In genomic region chr16:50092780-50093179, GRCm38 (mm10) we compare ENCODE assay signal across 31 mouse cellular contexts.
DNase-seq lines count a peak whose midpoint lies in the region; ATAC-seq and TF ChIP-seq lines count a peak whose summit lies in the region.
"Had no signal": no experiment of that assay in that cellular context is flagged by ENCODE, and none has a peak within 500 bp of the region (broad histone marks: within the 10 kb centered on the region; RNA-seq: fewer than 3 reads in every experiment).

No protein-coding gene starts in this region.

- no peak for TF ChIP-seq EP300 in MEL (IDR thresholded peaks at IDR 0.05; ENCODE audit: low read depth in 1 of 2, low read length in 2 of 2)

- H3K36me3 ChIP-seq in lung, embryonic 15.5 days: no peaks in the 10 kb centered on the region
- H3K36me3 ChIP-seq in MEL (ENCODE audit: control insufficient read depth in 1 of 2, insufficient read depth in 2 of 2, low read length in 2 of 2): peaks cover 0 to 6% of the 10 kb centered on the region in 2 experiments; a peak in 2 of 4 replicates
- H3K36me3 ChIP-seq in hindbrain, embryonic 10.5 days: no peaks in the 10 kb centered on the region
- H3K36me3 ChIP-seq: heart, embryonic 10.5 days; heart, embryonic 15.5 days; kidney, embryonic 15.5 days; limb, embryonic 12.5 days; liver, embryonic 15.5 days; midbrain, embryonic 12.5 days; neural tube, embryonic 13.5 days had no signal

- H3K27me3 ChIP-seq in lung, embryonic 15.5 days: no peaks in the 10 kb centered on the region
- no peaks in the 10 kb centered on the region for H3K27me3 ChIP-seq in MEL (ENCODE audit: control insufficient read depth in 1 of 2, insufficient read depth in 2 of 2, low read length in 2 of 2)
- H3K27me3 ChIP-seq in hindbrain, embryonic 10.5 days (ENCODE audit: insufficient read depth, poor library complexity, severe bottlenecking): no peaks in the 10 kb centered on the region
- H3K27me3 ChIP-seq: CH12.LX; heart, embryonic 15.5 days; kidney, embryonic 15.5 days; limb, embryonic 12.5 days; liver, embryonic 15.5 days; midbrain, embryonic 12.5 days; neural tube, embryonic 13.5 days had no signal

- no peak for DNase-seq in lung, adult 2 months
- peak; percentile 16 for DNase-seq in MEL (ENCODE audit: low read depth, low spot score)
- DNase-seq in right cerebral cortex, postnatal 25 days: no peak
- no peak for DNase-seq in adrenal gland, adult 2 months
- DNase-seq in hindbrain, embryonic 10.5 days (ENCODE audit: low spot score): no peak
- DNase-seq: adrenal gland, postnatal 36 days; cerebellum, adult 18-20 months; cerebellum, postnatal 10 days; gastrocnemius, postnatal 10 days; heart, postnatal 36 days; kidney, adult 11 months; kidney, postnatal 36 days; lung, postnatal 10 days; thymus, postnatal 14 days had no signal

- peak overlapping the region; percentile 1; the same call in 1 of the 2 replicates for H3K27ac ChIP-seq in lung, embryonic 15.5 days
- H3K27ac ChIP-seq in MEL (ENCODE audit: control insufficient read depth, low read depth, low read length): no peak overlapping the region
- no peak overlapping the region for H3K27ac ChIP-seq in hindbrain, embryonic 10.5 days
- H3K27ac ChIP-seq: heart, embryonic 10.5 days; heart, embryonic 15.5 days; hindbrain, embryonic 14.5 days; kidney, embryonic 15.5 days; layer of hippocampus, adult 2 months; left cerebral cortex, adult 2 months; limb, embryonic 12.5 days; liver, embryonic 15.5 days; midbrain, embryonic 12.5 days; neural tube, embryonic 13.5 days had no signal

- H3K4me2 ChIP-seq in lung, embryonic 15.5 days: no peak overlapping the region
- H3K4me2 ChIP-seq: heart, embryonic 15.5 days; hindbrain, embryonic 14.5 days; kidney, embryonic 15.5 days; limb, embryonic 12.5 days; liver, embryonic 15.5 days; midbrain, embryonic 12.5 days; neural tube, embryonic 13.5 days had no signal

- H3K4me3 ChIP-seq in lung, embryonic 15.5 days: no peak overlapping the region
- H3K4me3 ChIP-seq in lung, adult 2 months (replicated peaks; ENCODE audit: extremely low read depth, low read depth, low read length): no peak overlapping the region
- H3K4me3 ChIP-seq in MEL (ENCODE audit: control insufficient read depth in 1 of 2, insufficient read depth in 1 of 2, low read depth in 2 of 2, low read length in 2 of 2): no peak overlapping the region
- no peak overlapping the region for H3K4me3 ChIP-seq in hindbrain, embryonic 10.5 days
- H3K4me3 ChIP-seq: erythroblast, embryonic 14.5 days; heart, embryonic 10.5 days; heart, embryonic 15.5 days; kidney, embryonic 15.5 days; layer of hippocampus, adult 2 months; left cerebral cortex, adult 2 months; limb, embryonic 12.5 days; liver, embryonic 15.5 days; midbrain, embryonic 12.5 days; neural tube, embryonic 13.5 days had no signal

- no peaks in the 10 kb centered on the region for H3K79me2 ChIP-seq in MEL (ENCODE audit: control insufficient read depth, insufficient read depth, low read length, poor library complexity)

- TF ChIP-seq POLR2A in lung, adult 2 months (IDR thresholded peaks at IDR 0.05; ENCODE audit: borderline replicate concordance, extremely low read depth, low read depth, low read length): no peak
- no peak for TF ChIP-seq POLR2A in MEL (IDR thresholded peaks at IDR 0.05; ENCODE audit: control insufficient read depth in 1 of 2, insufficient read depth in 1 of 2, low read depth in 1 of 2, low read length in 2 of 2, poor library complexity in 1 of 2)

- H3K9ac ChIP-seq in lung, embryonic 15.5 days: no peak overlapping the region
- no peak overlapping the region for H3K9ac ChIP-seq in MEL (ENCODE audit: control insufficient read depth, low read depth, low read length, poor library complexity, severe bottlenecking)
- H3K9ac ChIP-seq: heart, embryonic 15.5 days; hindbrain, embryonic 14.5 days; kidney, embryonic 15.5 days; limb, embryonic 12.5 days; liver, embryonic 15.5 days; midbrain, embryonic 12.5 days; neural tube, embryonic 13.5 days had no signal

- H3K9me3 ChIP-seq in lung, embryonic 15.5 days: no peaks in the 10 kb centered on the region
- H3K9me3 ChIP-seq in MEL (replicated peaks; ENCODE audit: insufficient read depth, low read length): no peaks in the 10 kb centered on the region
- no peaks in the 10 kb centered on the region for H3K9me3 ChIP-seq in hindbrain, embryonic 10.5 days
- H3K9me3 ChIP-seq: heart, embryonic 10.5 days; heart, embryonic 15.5 days; kidney, embryonic 15.5 days; limb, embryonic 12.5 days; liver, embryonic 15.5 days; midbrain, embryonic 12.5 days; neural tube, embryonic 13.5 days had no signal

- TF ChIP-seq CTCF in lung, adult 2 months (IDR thresholded peaks at IDR 0.05; ENCODE audit: insufficient read depth, low read length): no peak
- TF ChIP-seq CTCF in MEL (IDR thresholded peaks at IDR 0.05 in 2 of 3, conservative IDR thresholded peaks at IDR 0.05 in 1 of 3; ENCODE audit: control insufficient read depth in 1 of 3, insufficient read depth in 1 of 3, low read depth in 2 of 3, low read length in 3 of 3, poor library complexity in 1 of 3, severe bottlenecking in 1 of 3): no peak

- no peaks in the 10 kb centered on the region for H3K4me1 ChIP-seq in lung, embryonic 15.5 days
- no peaks in the 10 kb centered on the region for H3K4me1 ChIP-seq in lung, adult 2 months (ENCODE audit: control insufficient read depth, insufficient read depth, low read length)
- peaks cover 0 to 6% of the 10 kb centered on the region in 2 experiments; a peak in 2 of 4 replicates for H3K4me1 ChIP-seq in MEL (ENCODE audit: control insufficient read depth in 1 of 2, insufficient read depth in 2 of 2, low read length in 2 of 2)
- H3K4me1 ChIP-seq in hindbrain, embryonic 10.5 days (replicated peaks): no peaks in the 10 kb centered on the region
- H3K4me1 ChIP-seq: heart, embryonic 10.5 days; heart, embryonic 15.5 days; limb, embryonic 12.5 days; midbrain, embryonic 12.5 days; neural tube, embryonic 13.5 days had no signal

- WGBS in lung, embryonic 15.5 days: 82% methylated on average over 3 of the region's 3 CpGs
- 69% methylated on average over 3 of the region's 3 CpGs for WGBS in lung, adult 2 months
- 88% methylated on average over 3 of the region's 3 CpGs for WGBS in hindbrain, embryonic 10.5 days

- TF ChIP-seq RAD21 in MEL (IDR thresholded peaks at IDR 0.05; ENCODE audit: low read depth, low read length): no peak

- no peak for ATAC-seq in lung, embryonic 15.5 days (ENCODE audit: borderline replicate concordance, extremely low read depth, low FRiP score, low TSS enrichment)
- ATAC-seq in megakaryocyte, adult 5-6 weeks (ENCODE audit: poor library complexity, severe bottlenecking): peak; percentile 51
- ATAC-seq: forebrain, embryonic 16.5 days; inflammation-experienced regulatory T-cells, adult 6 months; Patski had no signal

TF ChIP-seq in MEL, 35 proteins besides CTCF, POLR2A, EP300 and RAD21:
- TF ChIP-seq MAFK (IDR thresholded peaks at IDR 0.05; ENCODE audit: borderline replicate concordance, low read depth, low read length): no peak
- TF ChIP-seq GATA1 (IDR thresholded peaks at IDR 0.05; ENCODE audit: low read depth, low read length): no peak
- no peak for TF ChIP-seq ZNF384 (IDR thresholded peaks at IDR 0.05; ENCODE audit: low read depth, low read length)
- TF ChIP-seq ETS1 (IDR thresholded peaks at IDR 0.05; ENCODE audit: low read depth, low read length): no peak
- no peak for TF ChIP-seq MAX (IDR thresholded peaks at IDR 0.05; ENCODE audit: low read length)
- no peak for TF ChIP-seq USF2 (IDR thresholded peaks at IDR 0.05; ENCODE audit: borderline replicate concordance in 1 of 2, insufficient read depth in 1 of 2, low read depth in 1 of 2, low read length in 2 of 2)
- no peak for TF ChIP-seq CHD2 (IDR thresholded peaks at IDR 0.05; ENCODE audit: low read length)
- TF ChIP-seq GABPA (IDR thresholded peaks at IDR 0.05; ENCODE audit: low read depth, low read length): no peak
- no peak for TF ChIP-seq MXI1 (IDR thresholded peaks at IDR 0.05; ENCODE audit: low read depth, low read length)
- TF ChIP-seq TBP (IDR thresholded peaks at IDR 0.05; ENCODE audit: low read depth, low read length): no peak
- no peak for TF ChIP-seq UBTF (IDR thresholded peaks at IDR 0.05; ENCODE audit: borderline replicate concordance, insufficient read depth, low read depth, low read length)
- TF ChIP-seq SMC3 (IDR thresholded peaks at IDR 0.05; ENCODE audit: low read depth, low read length): no peak
- no peak for TF ChIP-seq MAZ (IDR thresholded peaks at IDR 0.05; ENCODE audit: low read depth, low read length)
- TF ChIP-seq ELF1 (IDR thresholded peaks at IDR 0.05; ENCODE audit: low read depth, low read length): no peak
- TF ChIP-seq NELFE (IDR thresholded peaks at IDR 0.05; ENCODE audit: low read depth, low read length): no peak
- no peak for TF ChIP-seq MYC (IDR thresholded peaks at IDR 0.05; ENCODE audit: low read depth, low read length)
- no peak for TF ChIP-seq TCF12 (IDR thresholded peaks at IDR 0.05; ENCODE audit: low read depth, low read length)
- TF ChIP-seq BHLHE40 (IDR thresholded peaks at IDR 0.05; ENCODE audit: borderline replicate concordance, low read depth, low read length): no peak
TF ChIP-seq in MEL: peak in this region for 0.
